Mouse (Mus musculus) A20 (cell line): Measurements from ENCODE around the gene Tbc1d32.
A peak's percentile ranks its signal among the peaks of the same experiment; 100 is the strongest.
"Not testable (repeated sequence)": the region's sequence is repeated elsewhere in the genome, so short reads cannot be mapped to it uniquely, and the experiment has no call there.

ENCODE experiments used
- DNase-seq: peaks from one replicate; pipeline ENCODE4 v3.0.0-alpha.2; 2011; ENCODE audit warnings: low read depth, low spot score

Tbc1d32 gene

GRCm38 (mm10) chr10:56228568-56229209 lies at the start of gene Tbc1d32:
TSS of gene Tbc1d32 (minus strand) at chr10:56228689.
- DNase-seq, result peak; percentile 94

DNA sequence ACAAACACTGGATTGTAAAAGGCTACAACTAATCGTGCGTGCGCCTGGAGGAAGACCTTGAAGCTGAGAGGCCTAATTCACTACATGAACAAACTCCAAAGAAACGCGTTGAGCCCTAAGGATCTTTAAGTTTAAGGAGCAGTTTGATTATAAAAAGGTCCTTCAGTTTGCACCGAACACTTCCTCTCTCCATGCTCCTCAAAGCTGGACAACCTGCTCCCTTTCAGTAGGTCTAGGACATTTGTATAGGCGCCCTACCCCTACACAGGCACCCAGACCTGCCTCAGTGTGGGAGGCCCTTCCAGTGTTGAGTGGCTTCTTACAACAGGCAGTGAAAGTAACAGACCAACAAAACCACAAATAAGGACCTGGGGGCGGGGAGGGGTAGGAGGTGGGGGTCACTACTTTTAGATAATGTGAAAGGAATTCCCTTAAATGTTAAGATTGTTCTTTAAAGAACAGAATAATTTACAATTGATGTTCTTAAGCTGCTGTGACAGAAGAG lies 666 bp downstream of the Tbc1d32 start:
- DNase-seq, result peak; percentile 39

GRCm38 (mm10) chr10:56215797-56216196 lies 12.7 kb downstream of the Tbc1d32 start:
- no peak for DNase-seq

DNA sequence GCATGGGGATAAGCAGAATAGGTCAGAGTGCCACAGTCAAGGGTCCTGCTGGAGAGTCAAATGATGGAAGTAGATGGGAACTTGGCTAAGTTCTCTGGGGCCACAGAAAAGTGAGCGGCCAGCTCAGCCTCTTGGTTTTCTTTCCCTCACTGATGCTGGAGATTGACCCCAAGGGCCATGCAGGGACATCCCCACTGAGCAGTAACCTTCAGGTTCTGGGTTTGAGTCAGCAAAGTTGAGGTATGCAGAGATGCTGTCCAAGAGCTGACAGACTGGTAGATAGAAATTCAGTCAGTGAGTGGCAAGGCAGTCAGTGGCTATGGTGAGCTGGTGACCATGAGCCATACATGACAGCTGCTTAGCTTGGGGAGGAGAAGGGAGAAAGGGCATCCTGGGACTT lies 18.1 kb downstream of the Tbc1d32 start:
- no peak for DNase-seq

DNA sequence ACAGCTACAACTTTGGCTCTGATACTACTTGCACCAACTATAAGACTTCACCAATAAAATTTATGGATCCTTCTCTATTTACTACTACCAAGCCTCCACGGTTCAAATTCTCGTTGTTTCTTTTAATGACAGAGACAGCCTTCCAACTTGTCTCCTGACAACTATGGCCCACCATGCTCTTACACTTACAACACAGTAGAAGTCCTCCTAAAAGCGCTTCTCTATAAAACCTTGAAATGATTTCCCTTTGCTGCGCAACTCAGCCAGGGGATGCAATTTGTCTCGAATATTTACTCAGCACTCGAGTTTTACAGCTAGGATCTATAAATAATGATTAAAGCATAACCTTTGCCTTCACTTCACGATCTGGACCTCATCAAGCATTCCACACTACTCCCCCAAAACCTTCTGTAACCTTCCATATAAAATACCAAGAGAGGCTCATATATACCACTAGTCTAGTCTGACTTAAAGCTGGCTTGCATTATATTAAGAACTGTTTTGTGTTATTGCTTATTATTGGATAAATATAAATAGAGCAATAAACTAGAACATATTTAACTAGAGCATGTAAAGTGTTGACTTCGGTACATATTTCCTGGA lies 21.6 kb downstream of the Tbc1d32 start:
- no peak for DNase-seq

DNA sequence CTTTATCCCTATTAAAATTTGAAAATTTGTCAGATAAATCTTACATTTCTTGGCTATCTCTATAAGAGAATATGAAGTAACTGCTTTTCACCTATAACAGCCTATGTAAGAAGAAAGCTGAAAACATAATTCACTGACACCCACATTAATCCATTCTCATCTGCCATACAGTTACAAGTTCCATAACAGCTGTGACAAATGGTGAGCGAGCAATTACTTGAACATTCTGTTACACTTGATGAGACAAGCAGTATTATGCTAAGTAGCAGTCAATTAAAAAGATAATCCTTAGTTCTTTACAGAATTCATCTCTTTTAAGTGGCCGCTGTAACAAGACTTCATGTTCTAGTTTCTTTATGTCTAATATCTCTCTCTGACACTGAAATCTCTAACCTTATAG lies 24.1 kb downstream of the Tbc1d32 start:
- no peak for DNase-seq

- DNase-seq, result no peak
Measured at GRCm38 (mm10) chr10:56199902-56200301, 28.6 kb downstream of the Tbc1d32 start.

DNA sequence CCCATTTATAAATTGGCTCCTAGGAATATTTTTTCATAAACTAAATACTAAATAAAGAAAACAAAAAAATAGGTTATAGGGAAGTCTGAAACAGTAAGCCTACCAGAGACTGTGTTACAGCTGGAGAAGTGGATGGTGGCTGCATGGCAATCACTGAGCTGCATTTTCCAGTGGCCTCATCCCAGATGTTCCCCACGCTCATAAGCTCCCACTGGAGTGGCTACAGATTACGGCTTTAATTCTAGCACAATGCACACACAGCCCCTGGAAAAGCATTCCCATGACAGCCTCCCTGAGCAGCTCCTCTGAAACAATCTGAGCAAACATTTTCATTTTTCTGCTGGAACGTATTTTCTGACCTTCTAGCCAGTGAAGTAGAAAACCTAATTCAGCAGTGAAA lies 29.8 kb downstream of the Tbc1d32 start:
- DNase-seq, result no peak

- DNase-seq, result no peak
Measured at GRCm38 (mm10) chr10:56194310-56194709, 34.2 kb downstream of the Tbc1d32 start.

DNA sequence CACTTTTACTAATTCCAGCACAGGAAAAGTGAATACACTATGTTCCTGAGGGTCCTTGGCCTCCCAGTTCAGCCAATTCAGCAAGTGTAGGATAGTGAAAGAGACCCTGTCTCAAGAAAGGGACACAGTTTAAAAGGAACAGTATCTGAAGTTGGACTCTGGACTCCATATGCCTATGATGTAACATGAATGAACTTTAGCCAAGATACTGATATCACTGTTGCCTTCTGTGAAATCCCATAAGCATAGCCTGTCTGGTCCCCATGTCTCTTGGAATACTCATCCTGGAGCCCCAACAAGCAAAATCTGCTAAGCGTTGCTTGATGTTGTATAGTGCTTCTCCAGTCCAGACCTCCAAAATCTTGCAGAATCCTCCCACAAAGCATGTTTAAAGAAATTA lies 46.8 kb downstream of the Tbc1d32 start:
- no peak for DNase-seq

DNA sequence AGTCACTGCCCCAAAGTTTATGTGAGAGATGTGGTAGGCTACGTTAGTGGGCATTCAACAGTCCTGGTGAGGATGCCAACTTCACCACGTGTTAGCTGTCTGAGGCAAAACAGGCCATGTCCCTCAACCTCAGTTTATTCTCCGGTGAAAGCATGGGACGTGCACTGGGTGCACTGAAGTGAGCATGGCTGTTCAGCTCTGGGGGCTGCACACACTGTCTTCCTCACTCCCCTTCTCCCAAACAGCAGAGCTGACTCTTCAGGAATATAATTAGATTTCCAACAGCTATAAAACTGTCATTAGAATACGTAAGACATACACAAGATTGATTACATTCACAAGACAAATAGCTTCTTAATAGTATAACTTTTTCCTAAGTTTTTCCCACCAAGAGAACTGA lies 55.3 kb downstream of the Tbc1d32 start:
- no peak for DNase-seq

DNA sequence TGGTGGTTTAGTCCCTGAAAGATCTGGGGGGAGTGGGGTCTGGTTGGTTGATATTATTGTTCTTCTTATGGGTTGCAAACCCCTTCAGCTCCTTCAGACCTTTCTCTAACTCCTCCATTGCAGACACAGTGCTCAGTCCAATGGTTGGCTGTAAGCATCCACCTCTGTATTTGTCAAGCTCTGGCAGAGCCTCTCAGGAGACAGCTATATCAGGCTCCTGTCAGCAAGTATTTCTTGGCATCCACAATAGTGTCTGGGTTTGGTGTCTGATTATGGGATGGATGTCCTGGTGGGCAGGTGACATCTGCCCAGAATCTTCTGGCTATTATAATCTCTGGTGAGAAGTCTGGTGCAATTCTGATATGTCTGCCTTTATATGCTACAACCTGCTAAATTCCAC lies 60.8 kb downstream of the Tbc1d32 start:
- not testable (repeated sequence) for DNase-seq

DNA sequence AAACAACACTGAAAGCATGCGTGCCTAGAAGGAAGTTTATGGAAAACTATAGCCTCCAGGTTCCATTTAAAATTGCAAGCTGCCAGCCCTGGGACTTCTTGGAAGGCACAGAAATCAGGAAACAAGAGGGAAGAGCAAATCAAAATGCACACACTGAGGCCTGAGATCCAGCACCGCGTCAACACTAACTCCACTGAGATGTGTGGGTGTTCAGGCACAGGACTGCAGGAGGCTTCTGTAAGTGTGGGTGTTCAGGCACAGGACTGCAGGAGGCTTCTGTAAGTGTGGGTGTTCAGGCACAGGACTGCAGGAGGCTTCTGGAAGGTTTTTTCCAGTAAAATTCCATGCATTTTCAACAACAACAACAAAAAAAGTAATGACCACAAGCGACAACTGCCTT lies 62.7 kb downstream of the Tbc1d32 start:
- DNase-seq, result no peak

DNA sequence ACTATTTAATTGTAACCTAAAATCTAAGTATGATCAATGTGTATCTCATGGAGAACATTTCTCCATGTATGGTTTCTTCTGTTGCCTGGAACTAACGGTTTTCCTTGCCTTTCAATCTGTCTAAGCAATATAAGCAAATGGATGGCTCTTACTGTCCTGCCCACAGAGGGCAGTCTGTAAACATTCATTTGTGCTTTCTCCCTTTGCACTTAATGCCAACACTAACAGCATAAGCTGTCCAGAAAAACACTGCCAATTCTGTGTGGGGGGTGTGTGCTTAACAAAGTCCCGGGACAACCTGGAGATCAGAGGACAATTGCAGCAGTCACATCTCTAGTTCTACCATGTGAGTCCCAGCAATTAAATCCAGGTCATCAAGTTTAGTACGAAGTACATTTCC lies 64.1 kb downstream of the Tbc1d32 start:
- peak; percentile 3 for DNase-seq

- no peak for DNase-seq
Measured at GRCm38 (mm10) chr10:56158748-56159147, 69.7 kb downstream of the Tbc1d32 start.

DNA sequence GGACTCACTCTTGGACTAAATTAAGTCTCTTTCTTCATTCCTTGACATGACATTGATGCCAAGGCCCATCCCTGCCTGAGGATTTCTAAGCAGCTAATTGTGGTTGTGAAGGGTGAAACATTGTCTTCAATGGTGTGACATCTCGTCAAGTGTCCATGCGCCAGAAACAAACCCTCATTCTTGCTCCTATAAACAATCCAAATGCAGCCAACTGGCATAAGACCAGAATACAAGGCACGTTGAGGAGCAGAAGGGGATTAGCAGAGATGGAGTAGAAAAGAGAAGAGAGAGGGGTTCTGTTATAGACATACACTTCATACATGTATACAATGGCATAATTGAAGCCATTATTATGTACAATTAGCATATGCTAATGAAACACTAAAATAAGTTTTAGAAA lies 70.3 kb downstream of the Tbc1d32 start:
- no peak for DNase-seq

DNA sequence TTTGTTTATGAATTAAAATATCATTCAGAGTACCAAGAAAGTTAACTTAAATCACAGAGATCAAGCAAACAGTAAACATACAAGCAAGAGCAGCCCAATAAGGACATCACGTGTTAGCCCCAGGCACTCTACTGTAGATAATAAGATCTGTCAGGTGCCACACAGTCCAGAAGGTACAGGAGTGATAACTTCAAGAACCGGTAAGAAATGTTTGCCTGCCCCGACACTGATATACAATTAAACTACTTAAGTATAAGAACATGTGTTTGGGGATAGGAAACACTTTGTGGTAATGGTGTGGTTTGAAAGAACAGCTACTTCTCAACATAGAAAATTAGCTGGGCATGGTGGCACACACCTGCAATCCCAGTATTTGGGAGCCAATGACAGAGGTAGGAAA lies 71.5 kb downstream of the Tbc1d32 start:
- no peak for DNase-seq

DNA sequence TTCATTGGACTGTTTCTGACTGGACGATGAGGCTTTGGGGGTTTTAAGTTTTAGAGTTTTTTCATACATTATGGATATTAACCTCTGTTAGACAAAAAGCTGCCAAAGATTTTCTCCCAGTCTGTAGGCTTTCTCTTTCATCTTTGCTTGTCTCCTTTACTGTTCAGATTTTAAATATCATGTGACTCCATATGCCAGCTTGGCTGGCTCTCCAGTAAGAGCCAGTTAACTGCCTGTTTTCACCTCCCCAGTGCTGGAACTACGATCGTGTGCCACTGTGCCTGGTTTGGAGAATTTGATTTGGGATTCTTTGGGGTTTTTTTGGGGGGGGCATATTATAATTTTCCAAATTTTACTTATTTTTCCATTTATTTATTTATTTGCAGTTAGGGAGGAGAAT lies 79.6 kb downstream of the Tbc1d32 start:
- no peak for DNase-seq

DNA sequence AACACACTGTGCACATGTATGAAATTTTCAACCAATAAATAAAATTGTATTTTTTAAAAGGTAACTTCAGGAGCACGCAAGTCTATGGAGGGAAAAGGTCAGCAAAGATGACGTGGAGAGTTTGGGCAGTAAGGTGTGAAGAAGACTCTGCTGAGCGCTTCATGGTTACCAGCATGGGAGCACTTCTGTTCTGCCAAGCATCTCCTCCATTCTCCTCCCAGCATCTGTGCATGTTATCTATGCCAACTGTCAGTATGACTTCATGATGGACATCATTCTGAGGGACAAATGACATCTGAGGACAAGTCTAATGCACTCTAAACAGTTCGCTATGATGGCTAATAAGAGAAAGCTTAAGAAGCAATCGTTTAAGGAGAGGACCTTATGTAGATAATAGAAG lies 91.3 kb downstream of the Tbc1d32 start:
- no peak for DNase-seq

DNA sequence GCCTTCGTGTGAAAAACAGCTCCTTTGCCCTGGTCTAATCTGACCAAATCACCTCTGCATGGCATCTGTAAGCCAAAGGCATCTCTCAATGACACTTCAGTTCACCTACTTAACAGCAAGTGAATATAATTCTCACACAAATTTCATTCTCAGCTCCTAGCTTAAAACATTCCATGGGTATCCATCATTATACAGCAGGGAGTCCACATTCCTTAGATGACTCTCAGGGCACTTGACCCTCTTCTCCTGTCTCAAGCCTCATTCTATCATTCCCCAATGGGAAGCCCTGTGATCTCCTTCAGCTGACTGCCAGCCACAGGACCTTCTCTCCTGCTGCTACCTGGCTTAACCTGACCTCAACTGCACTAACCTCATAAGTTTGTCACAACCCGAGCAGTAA lies 98.8 kb downstream of the Tbc1d32 start:
- DNase-seq, result no peak

GRCm38 (mm10) chr10:56126972-56127371 lies 101.5 kb downstream of the Tbc1d32 start:
- no peak for DNase-seq

GRCm38 (mm10) chr10:56115636-56116180 lies 112.8 kb downstream of the Tbc1d32 start:
- no peak for DNase-seq

DNA sequence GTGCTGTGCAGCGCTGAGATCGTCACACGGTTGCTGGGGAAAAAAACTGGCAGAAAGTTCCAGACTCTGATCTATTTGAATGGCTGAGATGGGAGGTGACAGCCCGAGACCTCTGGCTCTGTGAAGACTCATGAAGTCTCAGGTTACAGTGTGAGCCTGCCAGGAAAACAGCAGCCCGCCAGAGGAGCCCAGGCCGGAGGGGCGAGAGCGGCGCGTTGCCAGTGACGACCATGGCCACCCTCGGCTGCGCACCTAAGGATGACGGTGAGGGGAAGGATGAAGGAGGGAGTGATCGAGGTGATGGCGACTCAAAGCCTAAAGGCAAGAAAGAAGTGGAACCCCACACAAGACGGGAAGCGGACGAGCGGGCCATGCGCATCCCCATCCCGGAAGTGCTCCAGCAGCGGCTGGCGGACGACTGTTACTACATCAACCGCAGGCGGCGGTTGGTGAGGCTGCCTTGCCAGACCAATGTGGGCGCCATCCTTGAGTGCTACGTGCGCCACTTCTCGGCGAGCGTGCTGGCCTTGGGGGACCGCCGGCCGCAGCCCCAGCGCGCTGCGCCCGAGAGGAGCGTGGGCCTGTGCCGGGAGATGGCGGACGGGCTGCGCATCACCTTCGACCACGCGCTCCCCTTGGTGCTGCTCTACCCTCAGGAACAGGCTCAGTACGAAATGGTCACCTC lies 113.4 kb downstream of the Tbc1d32 start:
- DNase-seq, result no peak
